Comparison of ENCODE assay signal across 8 mouse cellular contexts in the genomic region with DNA sequence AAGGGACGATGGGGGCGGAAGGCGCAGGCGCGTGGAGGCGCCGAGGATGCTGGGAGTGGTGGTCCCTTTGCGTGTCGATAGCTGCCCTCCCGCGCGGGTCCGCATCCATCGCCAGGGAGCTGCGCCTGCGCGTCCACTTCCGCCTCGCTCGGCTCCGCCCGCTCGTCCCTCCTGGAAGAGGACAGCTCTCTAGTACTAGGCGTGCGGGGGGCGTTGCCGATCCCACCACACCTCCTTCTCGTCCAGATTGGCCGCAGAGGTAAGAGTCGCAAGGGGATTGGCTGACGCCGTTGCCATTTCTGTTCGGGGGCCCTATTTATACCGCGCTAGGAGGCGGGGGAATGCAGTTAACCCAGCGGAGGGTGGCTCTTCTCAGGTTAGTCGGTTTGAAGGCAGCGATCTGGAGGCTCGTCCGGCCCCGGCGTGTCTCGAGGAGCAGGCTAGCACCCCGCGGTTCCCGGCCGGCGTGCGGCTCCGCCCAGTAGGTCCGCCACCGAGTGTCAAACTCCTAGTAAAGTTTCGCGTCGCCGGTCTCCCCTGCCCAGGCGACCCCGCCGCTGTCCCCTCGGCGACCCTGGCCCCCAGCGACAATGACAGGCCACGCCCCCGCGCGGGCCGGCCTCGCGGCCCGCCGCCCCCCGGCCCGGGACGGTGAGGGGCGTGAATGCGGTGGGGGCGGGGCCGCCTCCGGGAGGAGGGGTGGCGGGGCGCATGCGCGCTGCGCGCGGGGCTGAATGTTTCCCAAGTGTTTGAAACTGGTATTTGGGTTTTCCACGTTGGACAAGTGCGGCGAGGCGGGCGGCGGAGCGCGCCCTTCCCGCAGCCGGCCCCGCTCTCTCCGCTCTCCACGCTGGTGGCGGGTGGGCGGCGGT. TPM values are rescaled to one million over a fixed set of nuclear protein-coding genes. Genes with fewer than 3 reads are reported as not detected.
DNase-seq lines count a peak whose midpoint lies in the region; ATAC-seq lines count a peak whose summit lies in the region.

No protein-coding gene starts in this region.

- no peaks in the 10 kb centered on the region for H3K36me3 ChIP-seq in heart, embryonic 13.5 days
- peaks cover 7% of the 10 kb centered on the region; the same call in 1 of the 2 replicates for H3K36me3 ChIP-seq in liver, embryonic 12.5 days
- H3K36me3 ChIP-seq in stomach, embryonic 15.5 days = no peaks in the 10 kb centered on the region

- peak overlapping the region; percentile 79 for H3K27ac ChIP-seq in brown adipose tissue, adult 24 weeks (replicated peaks; ENCODE audit: low read depth, low read length)
- peak overlapping the region; percentile 99 for H3K27ac ChIP-seq in heart, embryonic 13.5 days (replicated peaks)
- H3K27ac ChIP-seq in liver, embryonic 12.5 days = peak overlapping the region; percentile 99
- peak overlapping the region; percentile 100 for H3K27ac ChIP-seq in stomach, embryonic 15.5 days

- H3K9ac ChIP-seq in heart, embryonic 13.5 days = peak overlapping the region; percentile 94
- H3K9ac ChIP-seq in liver, embryonic 12.5 days = peak overlapping the region; percentile 92
- H3K9ac ChIP-seq in stomach, embryonic 15.5 days = peak overlapping the region; percentile 96

- H3K9me3 ChIP-seq in heart, embryonic 13.5 days = no peaks in the 10 kb centered on the region
- no peaks in the 10 kb centered on the region for H3K9me3 ChIP-seq in liver, embryonic 12.5 days (replicated peaks)
- no peaks in the 10 kb centered on the region for H3K9me3 ChIP-seq in stomach, embryonic 15.5 days

- ATAC-seq in heart, embryonic 13.5 days (ENCODE audit: extremely low read depth, insufficient number of reproducible peaks, low FRiP score, low TSS enrichment) = peak; percentile 77
- ATAC-seq in liver, embryonic 12.5 days = peak; percentile 75
- ATAC-seq in stomach, embryonic 15.5 days (ENCODE audit: insufficient read depth, low FRiP score, low read depth) = peak; percentile 88

- H3K4me2 ChIP-seq in heart, embryonic 13.5 days = peak overlapping the region; percentile 81
- peak overlapping the region; percentile 98 for H3K4me2 ChIP-seq in liver, embryonic 12.5 days
- peak overlapping the region; percentile 85 for H3K4me2 ChIP-seq in stomach, embryonic 15.5 days

- peak overlapping the region; percentile 83 for H3K4me3 ChIP-seq in brown adipose tissue, adult 24 weeks (ENCODE audit: insufficient read depth, low read depth, low read length)
- H3K4me3 ChIP-seq in heart, embryonic 13.5 days = peak overlapping the region; percentile 85
- peak overlapping the region; percentile 88 for H3K4me3 ChIP-seq in liver, embryonic 12.5 days
- peak overlapping the region; percentile 93 for H3K4me3 ChIP-seq in stomach, embryonic 15.5 days (replicated peaks)

- no peaks in the 10 kb centered on the region for H3K4me1 ChIP-seq in brown adipose tissue, adult 24 weeks (ENCODE audit: control insufficient read depth, insufficient read depth, insufficient read length, low read length)
- peaks cover 32% of the 10 kb centered on the region for H3K4me1 ChIP-seq in heart, embryonic 13.5 days
- peaks cover 44% of the 10 kb centered on the region for H3K4me1 ChIP-seq in liver, embryonic 12.5 days
- peaks cover 24% of the 10 kb centered on the region for H3K4me1 ChIP-seq in stomach, embryonic 15.5 days

- H3K27me3 ChIP-seq in heart, embryonic 13.5 days (replicated peaks) = no peaks in the 10 kb centered on the region
- H3K27me3 ChIP-seq in liver, embryonic 12.5 days (replicated peaks) = no peaks in the 10 kb centered on the region
- H3K27me3 ChIP-seq in stomach, embryonic 15.5 days (replicated peaks) = no peaks in the 10 kb centered on the region

- DNase-seq in CD4-positive, CD25-positive, alpha-beta regulatory T cell, adult 2 months (ENCODE audit: low read depth, low spot score) = peak; percentile 99
- peak; percentile 92 for DNase-seq in fat pad, adult 2 months (ENCODE audit: extremely low read depth, low read depth, low spot score)
- peak; percentile 100 for DNase-seq in kidney, postnatal 10 days
- DNase-seq in natural killer cell, adult 2 months (ENCODE audit: low spot score in 2 of 2) = peak; percentile 99

- under 1% methylated on average over 98 of the region's 103 CpGs for WGBS in heart, embryonic 13.5 days
- WGBS in liver, embryonic 12.5 days (ENCODE audit: insufficient replicate concordance) = under 1% methylated on average over 97 of the region's 103 CpGs
- under 1% methylated on average over 92 of the region's 103 CpGs for WGBS in stomach, embryonic 15.5 days

RNA-seq across cellular contexts. Expression of gene Ing1, which starts 0.6 kb away (rescaled TPM):
- 13.9 and 17.2 TPM in 2 replicates for polyA plus RNA-seq in brown adipose tissue, adult 24 weeks (2012; ENCODE audit: insufficient read depth, insufficient read length, missing spikeins)
- 20.7 and 21.0 TPM in 2 replicates for polyA plus RNA-seq in heart, embryonic 13.5 days (2015; fragmentation: Nextera tagmentation; extraction: Ambion mirVana)
- polyA plus RNA-seq in liver, embryonic 12.5 days (2016; fragmentation: Nextera tagmentation; extraction: Ambion mirVana) = 21.6 and 22.8 TPM in 2 replicates
- 38.4 and 40.3 TPM in 2 replicates for polyA plus RNA-seq in stomach, embryonic 15.5 days (2015; fragmentation: Nextera tagmentation; extraction: Ambion mirVana)

RNA-seq across cellular contexts. Expression of gene Cars2, which starts 5.4 kb away (rescaled TPM):
- polyA plus RNA-seq in brown adipose tissue, adult 24 weeks (2012; ENCODE audit: insufficient read depth, insufficient read length, missing spikeins) = 43.7 and 44.1 TPM in 2 replicates
- polyA plus RNA-seq in heart, embryonic 13.5 days (2015; fragmentation: Nextera tagmentation; extraction: Ambion mirVana) = 24.8 and 27.1 TPM in 2 replicates
- 20.9 and 22.2 TPM in 2 replicates for polyA plus RNA-seq in liver, embryonic 12.5 days (2016; fragmentation: Nextera tagmentation; extraction: Ambion mirVana)
- polyA plus RNA-seq in stomach, embryonic 15.5 days (2015; fragmentation: Nextera tagmentation; extraction: Ambion mirVana) = 27.4 and 29.2 TPM in 2 replicates

RNA-seq across cellular contexts. Expression of gene Naxd, which starts 58.6 kb away (rescaled TPM):
- 65.0 and 69.8 TPM in 2 replicates for polyA plus RNA-seq in brown adipose tissue, adult 24 weeks (2012; ENCODE audit: insufficient read depth, insufficient read length, missing spikeins)
- polyA plus RNA-seq in heart, embryonic 13.5 days (2015; fragmentation: Nextera tagmentation; extraction: Ambion mirVana) = 73.5 and 77.8 TPM in 2 replicates
- 44.6 and 52.1 TPM in 2 replicates for polyA plus RNA-seq in liver, embryonic 12.5 days (2016; fragmentation: Nextera tagmentation; extraction: Ambion mirVana)
- polyA plus RNA-seq in stomach, embryonic 15.5 days (2015; fragmentation: Nextera tagmentation; extraction: Ambion mirVana) = 105 and 110 TPM in 2 replicates

Comparison
In these comparisons a context has a peak if more than half of its experiments do, and no peak if none do; other contexts are left out.
1. Peak in every context shown above with its lines: DNase-seq, ATAC-seq, H3K4me3 ChIP-seq and H3K27ac ChIP-seq.